Mouse (Mus musculus) forebrain, embryonic 14.5 days (tissue): ENCODE data around the gene Ramp3. TPM values are rescaled to one million over a fixed set of nuclear protein-coding genes. Genes with fewer than 3 reads are reported as not detected.
A peak's percentile ranks its signal among the peaks of the same experiment; 100 is the strongest.

Source experiments
- ATAC-seq: fragments of 200-750 bp; cut with Nextera tagmentation; 2 replicates; pipeline ENCODE4 v1.8.0; 2017; ENCODE audit warnings: mild to moderate bottlenecking, moderate library complexity
- DNase-seq: peaks from one replicate; pipeline ENCODE4 v3.0.0-alpha.2; 2015; ENCODE audit warnings: low spot score
- H3K27ac ChIP-seq: fragments of 300-500 bp; sonication (generic); 2 replicates; pipeline ENCODE4 v1.5.1; 2014; ENCODE audit warnings: low read depth, mild to moderate bottlenecking, control low read depth, low read length, moderate library complexity
- H3K27me3 ChIP-seq: fragments of 300-500 bp; sonication (generic); replicated peaks from 2 replicates; pipeline ENCODE4 v1.6.1; 2014; ENCODE audit warnings: low read length, control low read depth, mixed read lengths; ENCODE audit not compliant: control insufficient read depth, insufficient read depth
- H3K36me3 ChIP-seq: fragments of 300-500 bp; sonication (generic); 2 replicates; pipeline ENCODE4 v1.6.1; 2014; ENCODE audit warnings: low read length, control low read depth; ENCODE audit not compliant: control insufficient read depth, insufficient read depth
- H3K4me1 ChIP-seq: fragments of 300-500 bp; sonication (generic); 2 replicates; pipeline ENCODE4 v1.6.1; 2014; ENCODE audit warnings: antibody characterized with exemption, low read length, control low read depth; ENCODE audit not compliant: control insufficient read depth, insufficient read depth
- H3K4me2 ChIP-seq: fragments of 300-500 bp; sonication (generic); 2 replicates; pipeline ENCODE4 v1.6.1; 2014; ENCODE audit warnings: mild to moderate bottlenecking, control low read depth, low read length
- H3K4me3 ChIP-seq: fragments of 300-500 bp; sonication (generic); 2 replicates; pipeline ENCODE4 v1.5.1; 2014; ENCODE audit warnings: low read depth, low read length, control low read depth
- H3K9ac ChIP-seq: fragments of 300-500 bp; sonication (generic); 2 replicates; pipeline ENCODE4 v1.6.1; 2014; ENCODE audit warnings: mild to moderate bottlenecking, low read length, control low read depth, moderate library complexity
- H3K9me3 ChIP-seq: fragments of 300-500 bp; sonication (generic); replicated peaks from 2 replicates; pipeline ENCODE4 v1.6.1; 2016; ENCODE audit warnings: low read length, control low read depth, mixed read lengths; ENCODE audit not compliant: control insufficient read depth
- WGBS: fragments of 180-500 bp; shearing (Covaris S2); extraction: QIAGEN DNeasy Blood & Tissue Kit; methylation state at CpG from one replicate; pipeline ENCODE4 v1.1.7; 2014; 5-methylcytosine and 5-hydroxymethylcytosine counted together
- polyA plus RNA-seq: library from polyadenylated mRNA; unstranded; fragments of >200 nt; fragmentation: Nextera tagmentation; extraction: Ambion mirVana; gene quantifications from 2 replicates; pipeline ENCODE4 v1.2.1, GENCODE M21; 2014

Ramp3 gene
- polyA plus RNA-seq, 1 experiment from 2014 or later = 4.0 TPM

GRCm38 (mm10) chr11:6698281-6698680 lies 40.0 kb downstream of the Ramp3 start:
- Histone ChIP-seq H3K36me3 (no peaks in the 10 kb centered on the region), H3K4me1 (no peaks in the 10 kb centered on the region), H3K9me3 (no peaks in the 10 kb centered on the region), H3K4me3 (no peak overlapping the region), H3K27ac (no peak overlapping the region), H3K27me3 (no peaks in the 10 kb centered on the region), H3K4me2 (no peak overlapping the region), H3K9ac (no peak overlapping the region)
- no peak for DNase-seq
- WGBS = 75% methylated on average over 10 of the region's 10 CpGs
- ATAC-seq = no peak

- 81% methylated on average over 3 of the region's 3 CpGs for WGBS
- no peak overlapping the region for H3K4me2 ChIP-seq
- ATAC-seq (no peak), DNase-seq (no peak)
- H3K27ac ChIP-seq = no peak overlapping the region
- no peaks in the 10 kb centered on the region for H3K36me3 ChIP-seq
- no peak overlapping the region for H3K9ac ChIP-seq
- H3K4me1 ChIP-seq = no peaks in the 10 kb centered on the region
- no peaks in the 10 kb centered on the region for H3K27me3 ChIP-seq
- H3K9me3 ChIP-seq = no peaks in the 10 kb centered on the region
- H3K4me3 ChIP-seq = no peak overlapping the region
These were observed 43.9 kb downstream of the Ramp3 start for GRCm38 (mm10) chr11:6702258-6702657.

- H3K36me3 ChIP-seq = no peaks in the 10 kb centered on the region
- H3K4me2 ChIP-seq = no peak overlapping the region
- no peak overlapping the region for H3K4me3 ChIP-seq
- H3K9ac ChIP-seq = no peak overlapping the region
- ATAC-seq = no peak
- no peak overlapping the region for H3K27ac ChIP-seq
- H3K9me3 ChIP-seq = no peaks in the 10 kb centered on the region
- DNase-seq = no peak
- WGBS = 90% methylated on average over 6 of the region's 6 CpGs
- H3K4me1 ChIP-seq = no peaks in the 10 kb centered on the region
- no peaks in the 10 kb centered on the region for H3K27me3 ChIP-seq
These were observed 46.5 kb downstream of the Ramp3 start for GRCm38 (mm10) chr11:6704851-6705250.

GRCm38 (mm10) chr11:6705516-6705915 lies 47.2 kb downstream of the Ramp3 start:
- ATAC-seq = no peak
- no peak overlapping the region for H3K27ac ChIP-seq

GRCm38 (mm10) chr11:6706796-6707195 lies 48.5 kb downstream of the Ramp3 start:
- Histone ChIP-seq H3K9me3 (no peaks in the 10 kb centered on the region), H3K27me3 (no peaks in the 10 kb centered on the region), H3K4me3 (no peak overlapping the region), H3K36me3 (no peaks in the 10 kb centered on the region), H3K9ac (no peak overlapping the region), H3K4me2 (no peak overlapping the region), H3K4me1 (no peaks in the 10 kb centered on the region), H3K27ac (no peak overlapping the region)
- DNase-seq = no peak
- no peak for ATAC-seq
- WGBS = 95% methylated on average over 13 of the region's 13 CpGs

More at GRCm38 (mm10) chr11:6705516-6705915, 47.2 kb downstream of the Ramp3 start:
- Histone ChIP-seq H3K4me1 (no peaks in the 10 kb centered on the region), H3K27me3 (no peaks in the 10 kb centered on the region), H3K4me2 (no peak overlapping the region), H3K9ac (no peak overlapping the region), H3K36me3 (no peaks in the 10 kb centered on the region), H3K4me3 (no peak overlapping the region), H3K9me3 (no peaks in the 10 kb centered on the region)
- WGBS = 84% methylated on average over 5 of the region's 5 CpGs
- DNase-seq = no peak

GRCm38 (mm10) chr11:6708437-6708836 lies 50.1 kb downstream of the Ramp3 start:
- Histone ChIP-seq H3K4me1 (no peaks in the 10 kb centered on the region), H3K36me3 (no peaks in the 10 kb centered on the region), H3K9me3 (no peaks in the 10 kb centered on the region), H3K27ac (no peak overlapping the region), H3K4me2 (no peak overlapping the region), H3K9ac (no peak overlapping the region), H3K27me3 (no peaks in the 10 kb centered on the region), H3K4me3 (no peak overlapping the region)
- 87% methylated on average over 7 of the region's 7 CpGs for WGBS
- DNase-seq (no peak), ATAC-seq (no peak)

- no peak overlapping the region for H3K4me3 ChIP-seq
- no peak overlapping the region for H3K27ac ChIP-seq
- peak; percentile 11 for DNase-seq
- no peak overlapping the region for H3K4me2 ChIP-seq
- H3K27me3 ChIP-seq = no peaks in the 10 kb centered on the region
- no peaks in the 10 kb centered on the region for H3K9me3 ChIP-seq
- no peak for ATAC-seq
- no peak overlapping the region for H3K9ac ChIP-seq
- H3K36me3 ChIP-seq = no peaks in the 10 kb centered on the region
- no peaks in the 10 kb centered on the region for H3K4me1 ChIP-seq
- 76% methylated on average over 2 of the region's 2 CpGs for WGBS
These were observed 52.1 kb downstream of the Ramp3 start for GRCm38 (mm10) chr11:6710409-6710808.

GRCm38 (mm10) chr11:6720746-6721145 lies 62.4 kb downstream of the Ramp3 start:
- no peaks in the 10 kb centered on the region for H3K4me1 ChIP-seq
- WGBS = 92% methylated on average over 5 of the region's 5 CpGs
- no peak overlapping the region for H3K4me3 ChIP-seq
- H3K27ac ChIP-seq = no peak overlapping the region
- ATAC-seq (no peak), DNase-seq (no peak)
- H3K9ac ChIP-seq = no peak overlapping the region
- H3K4me2 ChIP-seq = no peak overlapping the region
- no peaks in the 10 kb centered on the region for H3K36me3 ChIP-seq
- no peaks in the 10 kb centered on the region for H3K27me3 ChIP-seq
- no peaks in the 10 kb centered on the region for H3K9me3 ChIP-seq

GRCm38 (mm10) chr11:6726921-6727320 lies 68.6 kb downstream of the Ramp3 start:
- no peak overlapping the region for H3K4me2 ChIP-seq
- ATAC-seq = no peak
- H3K9ac ChIP-seq = no peak overlapping the region
- no peaks in the 10 kb centered on the region for H3K9me3 ChIP-seq
- H3K36me3 ChIP-seq = no peaks in the 10 kb centered on the region
- no peaks in the 10 kb centered on the region for H3K27me3 ChIP-seq
- no peak overlapping the region for H3K27ac ChIP-seq
- DNase-seq = no peak
- no peak overlapping the region for H3K4me3 ChIP-seq
- 90% methylated on average over 5 of the region's 5 CpGs for WGBS
- no peaks in the 10 kb centered on the region for H3K4me1 ChIP-seq
